Mouse (Mus musculus) heart, adult 10 weeks (tissue): ENCODE measurements around the gene Mmp27. TPM values are rescaled to one million over a fixed set of nuclear protein-coding genes. Genes with fewer than 3 reads are reported as not detected.

Source experiments
- polyA plus RNA-seq: library from polyadenylated mRNA; stranded (reverse); fragments of 350-450 nt; fragmentation: Illumina TruSeq; extraction: RNeasy Lipid Tissue Mini Kit (QIAGEN cat#74804); gene quantifications from one replicate; pipeline ENCODE4 v1.2.3, GENCODE M21; 2014; ENCODE audit warnings: low read depth, low replicate concordance

Mmp27 gene
- polyA plus RNA-seq = not detected

DNA sequence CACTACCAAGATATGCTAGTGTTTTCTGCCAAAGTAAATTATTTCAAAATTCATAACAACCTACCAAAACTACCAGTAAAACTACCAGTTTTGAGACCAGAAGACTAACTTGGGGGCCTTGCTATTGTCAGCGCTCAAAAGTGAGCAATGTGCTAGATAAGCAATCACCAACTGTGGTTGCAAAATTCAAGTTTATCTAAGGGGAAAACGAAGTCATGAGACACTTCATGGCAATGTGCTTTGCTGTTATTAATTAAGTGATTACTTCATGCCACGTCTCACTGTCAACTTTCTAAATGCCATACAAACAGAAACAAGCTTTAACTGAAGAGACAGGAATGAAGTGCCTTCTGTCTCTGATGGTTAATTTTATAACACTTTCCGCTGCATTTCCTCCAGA is at the start of gene Mmp27:
Gene Mmp27, plus strand, starts transcription at position 235 of the 400 bp plus-strand sequence.

DNA sequence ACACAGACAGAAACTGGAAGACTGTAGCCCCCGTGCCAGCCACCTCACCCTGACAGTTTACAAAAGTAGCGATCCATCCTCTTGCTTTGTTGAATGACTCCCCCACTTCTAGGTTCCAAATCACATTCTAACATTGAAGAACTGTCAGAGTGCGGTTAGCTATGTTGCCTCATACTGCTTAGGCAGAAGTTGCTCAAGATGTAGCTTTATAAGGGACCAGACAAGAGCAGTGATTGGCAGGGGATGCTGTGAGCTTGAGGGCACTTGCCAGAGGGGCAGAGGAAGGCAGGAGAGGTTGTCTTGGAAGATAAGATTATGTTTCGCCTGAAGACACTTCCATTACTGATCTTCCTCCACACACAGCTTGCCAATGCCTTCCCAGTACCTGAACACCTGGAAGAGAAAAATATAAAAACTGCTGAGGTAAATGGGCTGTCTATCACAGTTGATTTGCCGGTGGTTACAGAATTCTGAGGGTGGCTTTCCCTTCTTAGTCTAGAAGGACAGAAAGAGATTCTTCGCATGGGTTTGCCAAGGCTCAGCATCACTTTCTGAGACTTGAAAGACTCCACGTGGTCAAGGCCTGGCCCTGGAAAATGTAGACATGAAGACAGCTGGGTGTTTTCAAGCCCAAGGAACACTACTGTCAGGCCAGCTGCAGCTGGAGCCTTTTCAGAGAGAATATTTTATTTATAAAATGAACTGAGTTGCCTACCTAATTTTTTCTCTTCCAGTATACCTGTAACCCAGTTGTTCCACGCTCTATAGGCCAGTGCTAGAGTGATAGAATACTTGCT is 12.8 kb upstream of the Mmp27 start, which contains the start of gene Mmp8:
Gene Mmp8, plus strand, starts transcription at position 236 of the 797 bp plus-strand sequence.

GRCm38 (mm10) chr9:7627931-7628330 is 56.7 kb downstream of the Mmp27 start, which contains the start of gene Mmp20:
Mmp20 (plus strand) TSS chr9:7628231.

Other genes with a start within 250 kb of the Mmp27 start
- 0.58 TPM for gene Mmp12, start 227.0 kb upstream of the Mmp27 start, polyA plus RNA-seq
- not detected for gene Mmp1b, start 183.3 kb upstream of the Mmp27 start, polyA plus RNA-seq
- gene Mmp3, start 125.6 kb upstream of the Mmp27 start, polyA plus RNA-seq = 6.7 TPM
- not detected for gene Mmp10, start 69.0 kb upstream of the Mmp27 start, polyA plus RNA-seq
- gene Mmp8, start 12.9 kb upstream of the Mmp27 start, polyA plus RNA-seq = not detected
- not detected for gene Mmp20, start 56.8 kb downstream of the Mmp27 start, polyA plus RNA-seq
- gene Mmp7, start 120.7 kb downstream of the Mmp27 start, polyA plus RNA-seq = not detected
- gene Tmem123, start 192.6 kb downstream of the Mmp27 start, polyA plus RNA-seq = 53.3 TPM